Mouse (Mus musculus) retina, embryonic 14.5 days (tissue): ENCODE measurements around the gene Olfr629.
"Not testable (repeated sequence)": the region's sequence is repeated elsewhere in the genome, so short reads cannot be mapped to it uniquely, and the experiment has no call there.

ENCODE experiments used
- DNase-seq: peaks from one replicate; pipeline ENCODE4 v3.0.0-alpha.2; 2015; ENCODE audit warnings: low spot score

Olfr629 gene

DNA sequence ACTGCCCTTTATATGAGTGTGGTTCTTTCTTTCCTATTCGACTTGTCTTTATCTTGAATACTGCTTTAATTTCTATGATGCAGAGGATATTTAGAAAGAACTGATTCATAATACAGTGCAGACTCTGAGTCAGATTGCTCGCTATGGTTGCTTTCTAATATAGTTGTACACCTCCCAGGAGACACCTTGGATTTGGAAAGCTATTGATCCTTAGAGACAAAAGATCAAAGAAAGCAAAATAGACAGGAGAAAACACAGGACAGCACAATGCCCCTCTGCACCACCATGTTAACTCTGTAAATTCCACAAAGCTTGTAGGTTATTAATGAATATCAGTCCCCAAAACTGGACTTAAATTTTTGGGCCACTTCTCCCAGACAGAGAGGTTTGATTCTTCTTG, at the start of gene Olfr629:
Olfr629 (minus strand) TSS at position 101 of the 400 bp plus-strand sequence.
- DNase-seq = no peak

DNA sequence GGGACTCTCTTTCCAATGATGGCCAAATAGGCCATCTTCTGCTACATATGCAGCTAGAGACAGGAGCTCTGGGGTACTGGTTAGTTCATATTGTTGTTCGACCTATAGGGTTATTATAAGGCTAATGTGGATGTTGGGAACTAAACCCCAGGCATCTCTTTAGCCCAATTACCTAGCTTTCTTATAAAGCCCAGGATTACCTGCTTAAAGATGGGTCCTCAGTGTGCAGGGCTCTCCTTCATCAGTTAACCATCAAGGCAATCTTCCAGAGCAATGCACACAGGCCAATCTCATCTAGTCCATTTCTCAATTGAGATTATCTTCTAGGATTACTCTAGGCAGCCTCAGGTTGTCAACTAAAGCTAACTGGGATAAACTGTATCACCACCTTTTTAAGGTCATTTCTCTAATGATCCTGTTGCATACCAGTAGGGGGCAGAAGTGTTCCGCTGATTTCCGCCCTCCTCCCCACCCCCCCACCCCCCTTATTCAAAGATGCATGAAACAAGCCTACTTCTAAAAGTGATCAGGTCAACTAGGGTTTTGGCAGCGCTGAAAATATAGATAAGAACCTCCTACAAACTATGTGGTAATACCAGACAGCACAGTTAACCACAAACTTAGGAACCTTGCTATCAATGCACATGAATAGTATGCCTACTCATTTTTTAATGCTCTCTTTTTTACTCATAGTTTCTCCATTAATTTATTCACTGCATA, 48.1 kb upstream of the Olfr629 start:
- no peak for DNase-seq

DNA sequence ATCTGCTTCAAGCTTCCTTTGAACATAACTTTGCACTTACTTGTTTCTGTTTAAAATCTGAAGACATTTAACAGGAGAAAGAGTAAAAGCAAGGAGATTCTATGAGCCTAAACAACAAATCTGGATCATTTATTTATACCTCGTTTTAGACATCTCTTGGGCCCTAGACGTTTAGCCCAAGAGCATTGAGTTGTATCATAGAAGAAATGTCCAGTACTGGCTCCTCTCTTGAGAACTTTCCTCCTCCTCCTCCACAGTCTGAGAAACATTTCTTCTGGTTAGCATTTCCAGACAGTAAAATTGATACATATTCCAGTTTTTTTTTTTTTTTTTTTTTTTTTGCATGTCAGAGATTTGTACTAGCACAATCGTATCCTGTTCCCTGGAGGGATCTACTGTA, 47.0 kb upstream of the Olfr629 start, which contains the start of gene Olfr67:
Olfr67 (minus strand) TSS at position 101 of the 400 bp plus-strand sequence.
- DNase-seq = no peak

DNA sequence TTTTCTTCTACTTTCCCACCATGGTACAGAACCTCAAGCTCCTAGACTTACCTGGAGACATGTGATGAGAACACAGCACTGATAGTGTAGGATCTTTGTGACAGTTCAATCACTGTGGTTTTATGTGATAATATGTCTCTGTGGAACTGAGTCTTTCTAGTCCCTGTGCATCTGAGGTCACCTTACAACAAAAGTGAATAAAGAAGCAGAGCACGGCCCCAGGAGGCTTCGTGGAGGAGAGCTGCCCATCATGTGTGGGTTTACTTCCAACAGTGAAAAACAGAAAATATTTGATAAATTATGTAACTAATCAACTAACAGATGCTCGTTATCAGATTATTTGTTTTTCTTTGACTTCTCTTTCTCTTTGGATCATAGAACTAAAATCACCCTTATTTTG, 34.9 kb upstream of the Olfr629 start, which contains the start of gene Olfr68:
Olfr68 (minus strand) TSS at position 101 of the 400 bp plus-strand sequence.
- no peak for DNase-seq

DNA sequence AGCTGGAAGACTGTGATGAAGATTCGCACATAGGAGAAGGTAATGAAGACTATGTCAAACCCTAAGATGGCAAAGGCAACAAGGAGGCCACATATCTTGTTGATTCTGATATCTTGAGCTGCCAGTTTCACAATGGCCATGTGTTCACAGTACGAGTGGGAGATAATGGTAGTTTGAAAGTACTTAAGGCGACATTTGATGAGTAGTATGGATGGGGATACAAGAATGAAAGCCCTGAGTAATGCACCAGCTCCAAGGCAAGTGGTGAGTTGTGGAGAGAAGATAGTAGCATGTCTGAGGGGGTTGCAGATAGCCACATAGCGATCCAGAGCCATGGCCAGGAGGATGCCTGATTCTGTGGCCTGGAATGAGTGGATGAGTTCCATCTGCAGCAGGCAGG, 32.9 kb upstream of the Olfr629 start:
- not testable (repeated sequence) for DNase-seq

DNA sequence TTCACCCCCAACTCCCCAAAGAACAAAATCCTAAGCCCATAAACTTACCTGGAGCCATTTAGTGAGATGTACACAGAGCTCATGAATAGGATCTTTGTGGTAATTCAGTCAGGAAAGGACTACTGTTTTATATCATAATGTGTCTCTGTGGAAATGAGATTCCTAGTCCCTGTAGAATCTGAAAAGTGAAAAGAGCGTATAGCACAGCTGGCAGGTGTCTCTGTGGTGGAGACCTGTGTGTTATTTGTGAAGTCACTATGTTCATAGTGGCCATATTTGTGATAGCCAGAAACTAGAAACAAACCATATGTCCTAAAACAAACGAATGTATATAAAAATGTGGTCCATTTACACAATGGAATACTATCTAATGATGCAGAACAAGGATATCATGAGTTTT, 26.8 kb upstream of the Olfr629 start, which contains the start of gene Olfr69:
Olfr69 (minus strand) TSS at position 101 of the 400 bp plus-strand sequence.
- no peak for DNase-seq

DNA sequence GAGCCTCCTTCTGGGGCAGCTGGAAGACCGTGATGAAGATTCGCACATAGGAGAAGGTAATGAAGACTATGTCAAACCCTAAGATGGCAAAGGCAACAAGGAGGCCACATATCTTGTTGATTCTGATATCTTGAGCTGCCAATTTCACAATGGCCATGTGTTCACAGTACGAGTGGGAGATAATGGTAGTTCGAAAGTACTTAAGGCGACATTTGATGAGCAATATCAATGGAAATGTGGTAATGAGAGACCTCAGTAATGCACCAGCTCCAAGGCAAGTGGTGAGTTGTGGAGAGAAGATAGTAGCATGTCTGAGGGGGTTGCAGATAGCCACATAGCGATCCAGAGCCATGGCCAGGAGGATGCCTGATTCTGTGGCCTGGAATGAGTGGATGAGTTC, 22.9 kb upstream of the Olfr629 start:
- DNase-seq = not testable (repeated sequence)

DNA sequence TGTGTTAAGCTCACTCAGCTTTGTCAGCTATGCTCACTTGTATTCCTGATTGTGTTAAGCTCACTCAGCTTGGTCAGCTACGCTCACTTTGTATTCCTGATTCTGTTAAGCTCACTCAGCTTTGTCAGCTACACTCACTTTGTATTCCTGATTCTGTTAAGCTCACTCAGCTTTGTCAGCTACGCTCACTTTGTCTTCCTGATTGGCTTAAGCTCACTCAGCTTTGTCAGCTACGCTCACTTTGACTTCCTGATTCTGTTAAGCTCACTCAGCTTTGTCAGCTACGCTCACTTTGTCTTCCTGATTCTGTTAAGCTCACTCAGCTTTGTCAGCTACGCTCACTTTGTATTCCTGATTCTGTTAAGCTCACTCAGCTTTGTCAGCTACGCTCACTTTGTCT, 17.5 kb upstream of the Olfr629 start:
- DNase-seq = not testable (repeated sequence)

DNA sequence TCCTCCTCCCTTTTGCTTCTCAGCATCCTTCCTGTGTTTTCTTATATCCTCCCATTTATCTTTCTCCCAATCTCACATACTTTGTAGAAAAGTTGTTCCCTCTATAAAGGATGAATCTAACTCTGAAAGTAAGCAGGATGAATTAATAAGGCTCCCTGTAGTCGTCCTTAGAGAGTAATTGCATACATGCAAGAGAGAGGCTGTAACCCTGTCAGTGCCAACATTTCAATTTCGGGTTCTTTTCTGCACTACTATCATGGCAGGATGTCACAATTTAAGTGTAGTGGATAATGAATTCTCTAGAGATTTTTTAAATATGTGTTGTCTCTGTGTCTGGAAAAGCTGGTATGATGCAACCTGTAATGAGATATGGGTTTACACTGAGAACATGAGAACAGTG, 12.5 kb upstream of the Olfr629 start, which contains the start of gene Olfr630:
Olfr630 (minus strand) TSS at position 101 of the 400 bp plus-strand sequence.
- DNase-seq = no peak

DNA sequence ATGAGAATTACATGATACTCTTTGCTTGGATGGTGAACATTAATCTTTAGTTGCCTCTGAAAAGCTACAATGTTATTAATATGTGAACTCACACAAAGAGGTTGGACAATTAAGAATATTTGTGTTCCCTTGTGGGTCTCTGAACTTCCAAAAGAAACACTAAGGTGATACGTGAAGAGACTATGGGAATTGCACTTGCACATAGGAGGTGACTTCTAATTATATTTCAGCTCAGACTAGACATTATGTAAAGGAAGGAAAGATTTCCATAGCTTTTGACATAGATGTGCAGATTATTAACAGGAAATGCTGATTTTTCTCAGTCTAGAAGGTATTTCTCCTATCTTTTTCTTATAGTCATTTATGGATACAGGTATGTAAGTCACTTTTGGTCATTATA, 14.7 kb downstream of the Olfr629 start, which contains the start of gene Olfr628:
Olfr628 (plus strand) TSS at position 301 of the 400 bp plus-strand sequence.
- DNase-seq = no peak

DNA sequence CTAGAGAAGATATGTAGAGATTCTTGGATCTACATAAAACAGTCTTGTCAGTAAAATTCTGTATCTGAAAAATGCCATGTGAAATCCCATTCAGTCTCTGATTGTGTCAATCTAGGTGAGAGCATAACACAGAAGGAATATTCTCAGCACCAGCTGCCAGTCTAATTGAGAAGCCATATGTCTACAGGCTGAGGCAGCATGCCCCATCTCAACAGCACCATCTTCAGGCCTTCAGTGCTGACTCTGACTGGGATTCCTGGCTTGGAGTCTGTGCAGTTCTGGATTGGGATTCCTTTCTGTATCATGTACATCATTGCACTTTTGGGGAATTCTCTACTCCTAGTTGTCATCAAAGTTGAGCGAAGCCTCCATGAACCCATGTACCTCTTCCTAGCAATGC, 28.3 kb downstream of the Olfr629 start:
- not testable (repeated sequence) for DNase-seq

DNA sequence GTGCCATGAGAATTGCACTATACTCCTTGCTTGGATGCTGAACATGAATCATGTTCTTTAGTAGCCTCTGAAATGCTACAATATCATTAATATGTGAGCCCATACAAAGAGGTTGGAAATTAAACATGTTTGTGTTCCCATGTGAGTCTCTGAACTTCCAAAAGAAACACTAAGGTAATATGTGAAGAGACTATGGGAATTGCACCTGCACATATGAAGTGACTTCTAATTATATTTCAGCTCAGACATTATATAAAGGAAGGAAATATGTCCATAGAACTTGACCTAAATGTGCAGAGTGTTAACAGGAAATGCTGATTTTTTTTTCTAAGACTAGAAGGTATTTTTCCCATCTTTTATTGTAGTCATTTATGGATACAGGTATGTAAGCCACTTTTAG, 30.4 kb downstream of the Olfr629 start, which contains the start of gene Olfr243:
Olfr243 (plus strand) TSS at position 301 of the 400 bp plus-strand sequence.
- DNase-seq = no peak

DNA sequence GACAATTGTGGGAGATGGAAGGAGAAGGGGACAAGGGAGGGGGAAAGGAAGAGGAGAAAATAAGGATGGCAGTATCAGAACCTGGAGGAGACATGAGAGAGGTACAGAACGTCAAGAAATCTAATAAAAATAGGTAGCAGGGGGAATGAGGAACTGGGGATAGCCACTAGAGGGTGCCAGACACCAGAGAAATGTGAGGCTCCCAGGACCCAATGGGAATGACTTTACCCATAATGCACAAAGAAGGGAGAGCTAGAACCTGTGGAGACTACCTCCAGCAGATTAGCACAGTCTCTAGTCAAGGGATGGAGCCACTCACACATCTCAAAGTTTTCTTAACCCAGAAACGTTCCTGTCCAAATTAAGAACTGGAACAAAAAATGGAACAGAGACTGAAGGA, 32.7 kb downstream of the Olfr629 start:
- no peak for DNase-seq

DNA sequence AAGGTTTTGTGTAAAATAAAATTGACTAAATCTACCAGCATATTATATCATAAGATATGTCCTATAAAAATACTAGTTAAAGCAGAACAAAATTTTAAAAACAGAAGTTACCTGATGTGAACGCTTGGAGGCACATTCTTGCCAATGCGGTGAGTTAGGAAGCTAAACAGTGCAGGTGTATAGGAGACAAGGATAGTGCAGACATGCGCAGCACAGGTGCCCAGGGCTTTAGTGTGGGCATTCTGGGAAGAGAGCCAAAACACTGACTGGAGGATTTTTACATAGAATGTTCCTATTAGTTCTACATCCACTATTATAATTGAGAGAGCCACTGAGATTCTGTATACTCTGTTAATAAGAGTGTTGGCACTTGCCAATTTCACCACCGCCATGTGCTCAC, 45.3 kb downstream of the Olfr629 start:
- DNase-seq = no peak
